Mouse (Mus musculus) urinary bladder, postnatal 0 days (tissue): ENCODE data around the gene Cox7a2. TPM values are rescaled to one million over a fixed set of nuclear protein-coding genes. Genes with fewer than 3 reads are reported as not detected.

Experiments
- polyA plus RNA-seq: library from polyadenylated mRNA; unstranded; fragments of >200 nt; fragmentation: Nextera tagmentation; extraction: Ambion mirVana; gene quantifications from 2 replicates; pipeline ENCODE4 v1.2.1, GENCODE M21; 2015

Gene Cox7a2
- 1,233 and 1,261 TPM in 2 replicates for polyA plus RNA-seq

GRCm38 (mm10) chr9:79759385-79760005 is at the start of gene Cox7a2:
Gene Cox7a2 (minus strand): TSS chr9:79759878.

GRCm38 (mm10) chr9:79792841-79793835 is 33.5 kb upstream of the Cox7a2 start, which contains the start of gene Tmem30a:
Gene Tmem30a (minus strand): TSS chr9:79793507.

GRCm38 (mm10) chr9:79718481-79719370 is 41.0 kb downstream of the Cox7a2 start, which contains the start of gene Col12a1:
Gene Col12a1 (minus strand): TSS chr9:79718831.

Other genes with a start within 250 kb of the Cox7a2 start
- gene Col12a1, start 41.0 kb downstream of the Cox7a2 start, polyA plus RNA-seq, result 71.3 and 97.8 TPM in 2 replicates
- gene Tmem30a, start 33.6 kb upstream of the Cox7a2 start, polyA plus RNA-seq, result 63.7 and 73.5 TPM in 2 replicates